Mouse (Mus musculus): ENCODE measurements at regions not wholly inside any gene's neighbourhood (a gene's known extent, or its start where the extent isn't known, plus 50 kb on each side); places are given as distances from the start of the nearest gene placed in this dataset.

- no peak for DNase-seq (ENCODE audit: low spot score)
- ATAC-seq (replicated peaks; ENCODE audit: low FRiP score, low TSS enrichment, low read depth): no peak
- Histone ChIP-seq H3K36me3 (ENCODE audit: control insufficient read depth, insufficient read depth, low read length) (no peaks in the 10 kb centered on the region), H3K4me1 (replicated peaks; ENCODE audit: control insufficient read depth, insufficient read depth, low read length) (no peaks in the 10 kb centered on the region), H3K4me2 (ENCODE audit: low read length) (no peak overlapping the region), H3K9ac (ENCODE audit: low read length) (no peak overlapping the region), H3K4me3 (ENCODE audit: low read depth, low read length) (no peak overlapping the region), H3K9me3 (ENCODE audit: control insufficient read depth, low read length) (no peaks in the 10 kb centered on the region), H3K27ac (ENCODE audit: low read depth) (no peak overlapping the region), H3K27me3 (replicated peaks; ENCODE audit: control insufficient read depth, insufficient read depth, low read length) (no peaks in the 10 kb centered on the region)
- 76% methylated on average over 3 of the region's 3 CpGs for WGBS
Measured at GRCm38 (mm10) chr2:106499227-106499928, 193.7 kb upstream of the Mpped2 start.

DNA sequence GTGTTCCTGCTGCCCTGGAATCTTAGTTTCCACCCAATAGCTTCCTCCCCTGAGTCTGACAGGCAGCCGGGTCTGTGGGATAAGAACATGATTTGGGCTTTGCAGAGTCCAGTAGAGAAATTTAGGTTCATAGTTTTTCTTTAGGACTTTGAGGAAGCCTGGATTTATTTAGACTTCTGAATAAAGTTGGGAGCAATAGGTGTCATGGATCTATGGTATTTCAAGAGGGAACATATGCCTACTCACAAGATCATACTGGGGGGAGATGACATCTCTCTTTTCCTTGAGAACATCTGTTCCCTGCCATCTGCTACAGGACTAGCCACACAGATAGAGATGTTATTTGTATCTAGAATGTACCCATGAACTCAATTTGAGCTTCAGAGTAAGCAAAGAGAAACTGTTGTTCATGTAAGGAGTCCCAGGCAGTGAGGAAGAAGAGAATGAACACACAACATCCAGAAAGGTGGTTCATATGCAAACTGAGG is 188.1 kb upstream of the Mpped2 start:
- DNase-seq (ENCODE audit: low spot score): no peak
- Histone ChIP-seq H3K9me3 (ENCODE audit: control insufficient read depth, low read length) (no peaks in the 10 kb centered on the region), H3K36me3 (ENCODE audit: control insufficient read depth, insufficient read depth, low read length) (no peaks in the 10 kb centered on the region), H3K9ac (ENCODE audit: low read length) (no peak overlapping the region), H3K4me3 (ENCODE audit: low read depth, low read length) (no peak overlapping the region), H3K4me2 (ENCODE audit: low read length) (no peak overlapping the region), H3K4me1 (replicated peaks; ENCODE audit: control insufficient read depth, insufficient read depth, low read length) (no peaks in the 10 kb centered on the region), H3K27ac (ENCODE audit: low read depth) (no peak overlapping the region), H3K27me3 (replicated peaks; ENCODE audit: control insufficient read depth, insufficient read depth, low read length) (no peaks in the 10 kb centered on the region)
- ATAC-seq (replicated peaks; ENCODE audit: low FRiP score, low TSS enrichment, low read depth): no peak
- 90% methylated on average over 1 of the region's 1 CpGs for WGBS

DNA sequence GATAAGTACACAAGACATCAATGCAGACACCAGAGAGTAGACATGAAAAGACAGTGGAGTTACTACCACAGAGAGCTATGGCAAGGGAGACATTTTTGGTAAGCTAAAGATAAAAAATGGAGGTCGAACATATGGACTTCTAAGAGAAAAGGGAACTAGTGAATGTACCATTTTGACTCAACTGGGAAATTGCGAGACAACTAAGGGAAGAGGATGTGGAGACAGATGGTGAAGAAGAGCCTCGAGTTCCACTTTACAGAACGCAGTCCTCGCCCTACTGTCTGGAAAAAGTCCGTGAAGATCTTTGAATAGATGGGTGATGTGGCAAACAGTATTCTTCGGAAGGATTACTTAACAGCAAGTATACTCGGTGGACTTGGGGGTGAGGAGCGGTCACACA is 181.2 kb upstream of the Mpped2 start:
- no peaks in the 10 kb centered on the region for H3K9me3 ChIP-seq (ENCODE audit: control insufficient read depth, low read length)
- H3K4me3 ChIP-seq (ENCODE audit: low read depth, low read length): no peak overlapping the region
- no peaks in the 10 kb centered on the region for H3K27me3 ChIP-seq (replicated peaks; ENCODE audit: control insufficient read depth, insufficient read depth, low read length)
- no peak overlapping the region for H3K4me2 ChIP-seq (ENCODE audit: low read length)
- H3K9ac ChIP-seq (ENCODE audit: low read length): no peak overlapping the region
- no peak for DNase-seq (ENCODE audit: low spot score)
- no peak overlapping the region for H3K27ac ChIP-seq (ENCODE audit: low read depth)
- H3K4me1 ChIP-seq (replicated peaks; ENCODE audit: control insufficient read depth, insufficient read depth, low read length): no peaks in the 10 kb centered on the region
- H3K36me3 ChIP-seq (ENCODE audit: control insufficient read depth, insufficient read depth, low read length): no peaks in the 10 kb centered on the region
- no peak for ATAC-seq (replicated peaks; ENCODE audit: low FRiP score, low TSS enrichment, low read depth)
- WGBS: 85% methylated on average over 9 of the region's 9 CpGs

GRCm38 (mm10) chr2:106512338-106513024 is 180.6 kb upstream of the Mpped2 start:
- no peak for ATAC-seq (replicated peaks; ENCODE audit: low FRiP score, low TSS enrichment, low read depth)
- H3K27me3 ChIP-seq (replicated peaks; ENCODE audit: control insufficient read depth, insufficient read depth, low read length): no peaks in the 10 kb centered on the region
- H3K4me1 ChIP-seq (replicated peaks; ENCODE audit: control insufficient read depth, insufficient read depth, low read length): no peaks in the 10 kb centered on the region
- no peaks in the 10 kb centered on the region for H3K36me3 ChIP-seq (ENCODE audit: control insufficient read depth, insufficient read depth, low read length)
- H3K4me3 ChIP-seq (ENCODE audit: low read depth, low read length): no peak overlapping the region
- no peak overlapping the region for H3K9ac ChIP-seq (ENCODE audit: low read length)
- no peaks in the 10 kb centered on the region for H3K9me3 ChIP-seq (ENCODE audit: control insufficient read depth, low read length)
- no peak for DNase-seq (ENCODE audit: low spot score)
- no peak overlapping the region for H3K4me2 ChIP-seq (ENCODE audit: low read length)
- 47% methylated on average over 14 of the region's 14 CpGs for WGBS
- no peak overlapping the region for H3K27ac ChIP-seq (ENCODE audit: low read depth)

DNA sequence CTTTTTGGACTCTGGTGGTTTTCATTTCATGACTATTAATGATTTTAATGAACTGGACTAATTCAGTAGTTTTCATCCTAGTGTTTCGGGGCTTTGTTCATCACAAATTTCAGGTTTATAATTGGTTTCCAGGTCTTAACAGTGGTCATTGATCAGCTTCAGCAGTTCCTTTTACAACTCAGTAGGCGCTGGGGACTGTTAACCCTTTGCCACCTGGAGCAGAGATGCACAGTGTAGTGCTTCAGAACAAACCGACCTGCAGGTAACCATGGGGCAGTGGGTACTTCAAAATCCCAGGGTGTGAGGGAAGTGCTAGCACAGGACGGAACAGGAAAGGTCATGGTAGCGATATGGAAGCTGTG is 180.1 kb upstream of the Mpped2 start:
- ATAC-seq (replicated peaks; ENCODE audit: low FRiP score, low TSS enrichment, low read depth) (no peak), DNase-seq (ENCODE audit: low spot score) (no peak)
- Histone ChIP-seq H3K9ac (ENCODE audit: low read length) (no peak overlapping the region), H3K27ac (ENCODE audit: low read depth) (no peak overlapping the region), H3K4me3 (ENCODE audit: low read depth, low read length) (no peak overlapping the region), H3K27me3 (replicated peaks; ENCODE audit: control insufficient read depth, insufficient read depth, low read length) (no peaks in the 10 kb centered on the region), H3K9me3 (ENCODE audit: control insufficient read depth, low read length) (no peaks in the 10 kb centered on the region), H3K4me1 (replicated peaks; ENCODE audit: control insufficient read depth, insufficient read depth, low read length) (no peaks in the 10 kb centered on the region), H3K36me3 (ENCODE audit: control insufficient read depth, insufficient read depth, low read length) (no peaks in the 10 kb centered on the region), H3K4me2 (ENCODE audit: low read length) (no peak overlapping the region)
- WGBS: 57% methylated on average over 5 of the region's 5 CpGs

- H3K27ac ChIP-seq (ENCODE audit: low read depth): no peak overlapping the region
- no peak for DNase-seq (ENCODE audit: low spot score)
- WGBS: 70% methylated on average over 5 of the region's 5 CpGs
- no peak overlapping the region for H3K9ac ChIP-seq (ENCODE audit: low read length)
- no peaks in the 10 kb centered on the region for H3K9me3 ChIP-seq (ENCODE audit: control insufficient read depth, low read length)
- no peak for ATAC-seq (replicated peaks; ENCODE audit: low FRiP score, low TSS enrichment, low read depth)
- no peak overlapping the region for H3K4me2 ChIP-seq (ENCODE audit: low read length)
- H3K4me1 ChIP-seq (replicated peaks; ENCODE audit: control insufficient read depth, insufficient read depth, low read length): no peaks in the 10 kb centered on the region
- H3K27me3 ChIP-seq (replicated peaks; ENCODE audit: control insufficient read depth, insufficient read depth, low read length): no peaks in the 10 kb centered on the region
- no peak overlapping the region for H3K4me3 ChIP-seq (ENCODE audit: low read depth, low read length)
- H3K36me3 ChIP-seq (ENCODE audit: control insufficient read depth, insufficient read depth, low read length): no peaks in the 10 kb centered on the region
Measured at GRCm38 (mm10) chr2:106517224-106517623, 175.8 kb upstream of the Mpped2 start.

DNA sequence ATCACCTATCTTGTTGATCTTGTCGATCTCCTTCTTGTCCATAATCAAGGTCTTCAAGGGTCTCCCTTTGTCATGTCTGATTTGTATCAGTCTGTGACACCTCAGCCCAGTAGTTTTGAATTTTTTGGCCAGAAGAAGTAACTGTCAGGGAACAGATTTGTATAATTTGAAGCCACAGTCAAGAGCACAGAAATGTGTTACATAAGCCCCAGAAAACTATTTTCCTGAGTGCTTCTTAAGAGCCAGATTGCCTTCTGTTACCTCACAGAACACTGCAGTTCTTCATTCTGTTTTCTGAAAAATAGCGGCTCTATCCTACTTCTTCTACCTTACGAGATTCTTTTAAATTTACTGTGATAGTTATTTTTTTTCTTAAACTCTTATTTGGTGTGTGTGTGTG is 170.1 kb upstream of the Mpped2 start:
- no peak overlapping the region for H3K9ac ChIP-seq (ENCODE audit: low read length)
- no peak overlapping the region for H3K27ac ChIP-seq (ENCODE audit: low read depth)
- no peaks in the 10 kb centered on the region for H3K27me3 ChIP-seq (replicated peaks; ENCODE audit: control insufficient read depth, insufficient read depth, low read length)
- H3K9me3 ChIP-seq (ENCODE audit: control insufficient read depth, low read length): no peaks in the 10 kb centered on the region
- no peak overlapping the region for H3K4me2 ChIP-seq (ENCODE audit: low read length)
- ATAC-seq (replicated peaks; ENCODE audit: low FRiP score, low TSS enrichment, low read depth): no peak
- 83% methylated on average over 3 of the region's 3 CpGs for WGBS
- DNase-seq (ENCODE audit: low spot score): no peak
- no peaks in the 10 kb centered on the region for H3K36me3 ChIP-seq (ENCODE audit: control insufficient read depth, insufficient read depth, low read length)
- H3K4me1 ChIP-seq (replicated peaks; ENCODE audit: control insufficient read depth, insufficient read depth, low read length): no peaks in the 10 kb centered on the region
- H3K4me3 ChIP-seq (ENCODE audit: low read depth, low read length): no peak overlapping the region

GRCm38 (mm10) chr2:106527008-106527407 is 166.1 kb upstream of the Mpped2 start:
- no peak for DNase-seq (ENCODE audit: low spot score)
- H3K27ac ChIP-seq (ENCODE audit: low read depth): 0 out of 2 replicates have a peak overlapping the region, but pooled peaks have one; percentile 43
- no peak overlapping the region for H3K4me2 ChIP-seq (ENCODE audit: low read length)
- H3K4me1 ChIP-seq (replicated peaks; ENCODE audit: control insufficient read depth, insufficient read depth, low read length): no peaks in the 10 kb centered on the region
- H3K27me3 ChIP-seq (replicated peaks; ENCODE audit: control insufficient read depth, insufficient read depth, low read length): no peaks in the 10 kb centered on the region
- H3K36me3 ChIP-seq (ENCODE audit: control insufficient read depth, insufficient read depth, low read length): no peaks in the 10 kb centered on the region
- H3K9me3 ChIP-seq (ENCODE audit: control insufficient read depth, low read length): no peaks in the 10 kb centered on the region
- H3K4me3 ChIP-seq (ENCODE audit: low read depth, low read length): no peak overlapping the region
- no peak overlapping the region for H3K9ac ChIP-seq (ENCODE audit: low read length)
- WGBS: 56% methylated on average over 2 of the region's 2 CpGs
- ATAC-seq (replicated peaks; ENCODE audit: low FRiP score, low TSS enrichment, low read depth): peak; percentile 68; the same call in 1 of the 2 replicates

GRCm38 (mm10) chr2:106529247-106529646 is 163.8 kb upstream of the Mpped2 start:
- ATAC-seq (replicated peaks; ENCODE audit: low FRiP score, low TSS enrichment, low read depth) (no peak), DNase-seq (ENCODE audit: low spot score) (no peak)
- no peak overlapping the region for H3K4me2 ChIP-seq (ENCODE audit: low read length)
- no peaks in the 10 kb centered on the region for H3K9me3 ChIP-seq (ENCODE audit: control insufficient read depth, low read length)
- H3K27me3 ChIP-seq (replicated peaks; ENCODE audit: control insufficient read depth, insufficient read depth, low read length): no peaks in the 10 kb centered on the region
- no peak overlapping the region for H3K9ac ChIP-seq (ENCODE audit: low read length)
- 71% methylated on average over 5 of the region's 5 CpGs for WGBS
- H3K4me3 ChIP-seq (ENCODE audit: low read depth, low read length): no peak overlapping the region
- H3K27ac ChIP-seq (ENCODE audit: low read depth): no peak overlapping the region
- H3K36me3 ChIP-seq (ENCODE audit: control insufficient read depth, insufficient read depth, low read length): no peaks in the 10 kb centered on the region
- H3K4me1 ChIP-seq (replicated peaks; ENCODE audit: control insufficient read depth, insufficient read depth, low read length): no peaks in the 10 kb centered on the region

Measured in intestine, embryonic 14.5 days (tissue).